Mouse (Mus musculus): ENCODE measurements at regions not wholly inside any gene's neighbourhood (a gene's known extent, or its start where the extent isn't known, plus 50 kb on each side); places are given as distances from the start of the nearest gene placed in this dataset.

- DNase-seq (ENCODE audit: low spot score): peak; percentile 4
Observed at GRCm38 (mm10) chr19:52565401-52565800, 301.3 kb downstream of the Ins1 start.

GRCm38 (mm10) chr19:52534758-52535157, 270.7 kb downstream of the Ins1 start:
- DNase-seq (ENCODE audit: low spot score): no peak

- DNase-seq (ENCODE audit: low spot score): no peak
Observed at GRCm38 (mm10) chr19:52525509-52525908, 261.4 kb downstream of the Ins1 start.

- no peak for DNase-seq (ENCODE audit: low spot score)
Observed at GRCm38 (mm10) chr19:52503331-52503730, 239.2 kb downstream of the Ins1 start.
